Mouse (Mus musculus) T-helper 2 cell (primary cell): ENCODE measurements around the gene Hpse.

Experiments used
- in situ Hi-C: fragments of 300-600 bp; cut with MboI, MseI; formaldehyde crosslinking; loops from one replicate; pipeline ENCODE4 v1.15.1; 2025; ENCODE audit warnings: high pct_unique_total_duplicates

Gene Hpse

GRCm38 (mm10) chr5:100697886-100698285, 21.6 kb downstream of the Hpse start:
- in situ Hi-C loops: no loop called here

GRCm38 (mm10) chr5:100697398-100697797, 22.1 kb downstream of the Hpse start:
- in situ Hi-C loops: no loop called here

- in situ Hi-C loops: no loop called here
These were observed 33.9 kb downstream of the Hpse start for GRCm38 (mm10) chr5:100685631-100686030.

GRCm38 (mm10) chr5:100680542-100680933, 39.0 kb downstream of the Hpse start:
- in situ Hi-C loops: loop anchor here (5.0 kb wide), 1 partner anchor 37 kb away; the partner anchor contains the start of gene Hpse

- in situ Hi-C loops: loop anchor here (5.0 kb wide), 1 partner anchor 37 kb away; the partner anchor contains the start of gene Hpse
These were observed 39.5 kb downstream of the Hpse start for GRCm38 (mm10) chr5:100679911-100680541.

- in situ Hi-C loops: no loop called here
These were observed 44.7 kb downstream of the Hpse start, which contains the start of gene Coq2 for GRCm38 (mm10) chr5:100674711-100675376. Gene Coq2, minus strand, starts transcription at chr5:100675140.

GRCm38 (mm10) chr5:100673745-100674486, 45.6 kb downstream of the Hpse start:
- in situ Hi-C loops: no loop called here

GRCm38 (mm10) chr5:100672403-100672802, 47.1 kb downstream of the Hpse start:
- in situ Hi-C loops: no loop called here

GRCm38 (mm10) chr5:100671897-100672296, 47.6 kb downstream of the Hpse start:
- in situ Hi-C loops: no loop called here

GRCm38 (mm10) chr5:100671398-100671797, 48.1 kb downstream of the Hpse start:
- in situ Hi-C loops: no loop called here

- in situ Hi-C loops: loop anchor here (5.0 kb wide), 1 partner anchor 245 kb away; no protein-coding TSS in a partner anchor
These were observed 52.6 kb downstream of the Hpse start for GRCm38 (mm10) chr5:100666965-100667364.

- in situ Hi-C loops: loop anchor here (5.0 kb wide), 2 partner anchors 42 to 107 kb away; no protein-coding TSS in a partner anchor
These were observed 55.7 kb downstream of the Hpse start for GRCm38 (mm10) chr5:100663854-100664253.

GRCm38 (mm10) chr5:100663011-100663410, 56.5 kb downstream of the Hpse start:
- in situ Hi-C loops: loop anchor here (5.0 kb wide), 2 partner anchors 41 to 106 kb away; no protein-coding TSS in a partner anchor

- in situ Hi-C loops: no loop called here
These were observed 61.1 kb downstream of the Hpse start for GRCm38 (mm10) chr5:100658460-100658859.

GRCm38 (mm10) chr5:100656352-100656751, 63.2 kb downstream of the Hpse start:
- in situ Hi-C loops: no loop called here

- in situ Hi-C loops: no loop called here
These were observed 67.2 kb downstream of the Hpse start for GRCm38 (mm10) chr5:100652327-100652726.

GRCm38 (mm10) chr5:100651486-100651885, 68.0 kb downstream of the Hpse start:
- in situ Hi-C loops: no loop called here

- in situ Hi-C loops: no loop called here
These were observed 68.5 kb downstream of the Hpse start for GRCm38 (mm10) chr5:100650969-100651368.

- in situ Hi-C loops: no loop called here
These were observed 71.0 kb downstream of the Hpse start for GRCm38 (mm10) chr5:100648546-100648945.

- in situ Hi-C loops: no loop called here
These were observed 71.5 kb downstream of the Hpse start for GRCm38 (mm10) chr5:100648046-100648445.

GRCm38 (mm10) chr5:100646558-100646957, 73.0 kb downstream of the Hpse start:
- in situ Hi-C loops: no loop called here

- in situ Hi-C loops: loop anchor here (5.0 kb wide), 1 partner anchor 57 kb away; no protein-coding TSS in a partner anchor
These were observed 75.5 kb downstream of the Hpse start for GRCm38 (mm10) chr5:100643991-100644535.
